19 mouse cellular contexts compared by ENCODE assay signal in the genomic region with DNA sequence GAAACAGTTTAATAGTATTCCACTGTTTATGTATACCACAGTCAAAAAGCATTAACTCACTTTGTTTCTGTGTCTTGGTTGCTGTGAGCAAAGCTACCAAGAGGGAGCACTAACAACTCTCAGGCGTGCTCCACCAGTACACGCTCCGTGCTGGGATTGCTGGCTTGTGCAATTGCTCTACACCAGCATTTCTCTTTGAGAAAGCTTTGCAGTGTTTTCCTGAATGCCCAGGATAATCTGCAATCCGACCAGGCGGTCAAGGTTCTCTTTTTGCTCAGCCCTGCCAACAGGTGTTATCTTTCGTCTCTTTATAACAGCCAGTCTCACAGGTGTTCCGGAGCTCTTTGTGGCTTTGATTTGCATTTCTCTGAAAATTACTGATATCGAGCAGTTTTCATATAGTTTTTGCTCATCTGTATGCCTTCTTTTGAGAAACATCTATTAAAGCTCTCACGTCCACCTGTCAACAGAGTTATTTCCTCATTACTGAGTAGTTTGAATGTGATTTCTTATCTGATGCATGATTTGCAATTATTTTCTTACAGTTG.
"Had no signal": no experiment of that assay in that cellular context is flagged by ENCODE, and none has a peak within 500 bp of the region (broad histone marks: within the 10 kb centered on the region; RNA-seq: fewer than 3 reads in every experiment).

No protein-coding gene starts in this region.

- DNase-seq: kidney, adult 2 months; kidney, postnatal 25 days; left cerebral cortex, postnatal 4 days; lung, adult 2 months; retina, postnatal 1 day; right cerebral cortex, postnatal 25 days; thymus, adult 2 months; thymus, postnatal 14 days; thymus, postnatal 4 days had no signal

- H3K36me3 ChIP-seq: limb, embryonic 12.5 days; limb, embryonic 15.5 days; liver, embryonic 12.5 days; liver, embryonic 15.5 days; midbrain, embryonic 12.5 days; midbrain, embryonic 15.5 days; neural tube, embryonic 12.5 days; neural tube, embryonic 15.5 days had no signal

- H3K4me1 ChIP-seq: limb, embryonic 15.5 days; liver, embryonic 12.5 days; liver, embryonic 15.5 days; neural tube, embryonic 15.5 days had no signal

- H3K9ac ChIP-seq: limb, embryonic 12.5 days; limb, embryonic 15.5 days; liver, embryonic 12.5 days; liver, embryonic 15.5 days; midbrain, embryonic 12.5 days; midbrain, embryonic 15.5 days; neural tube, embryonic 12.5 days; neural tube, embryonic 15.5 days had no signal

- H3K27me3 ChIP-seq: limb, embryonic 12.5 days; liver, embryonic 12.5 days; liver, embryonic 15.5 days; neural tube, embryonic 12.5 days; neural tube, embryonic 15.5 days had no signal

- H3K27ac ChIP-seq: kidney, postnatal 0 days; limb, embryonic 12.5 days; limb, embryonic 15.5 days; liver, embryonic 12.5 days; liver, embryonic 15.5 days; macrophage; midbrain, embryonic 12.5 days; midbrain, embryonic 15.5 days; neural tube, embryonic 12.5 days; neural tube, embryonic 15.5 days had no signal

- H3K9me3 ChIP-seq: limb, embryonic 12.5 days; limb, embryonic 15.5 days; liver, embryonic 12.5 days; liver, embryonic 15.5 days; midbrain, embryonic 12.5 days; midbrain, embryonic 15.5 days; neural tube, embryonic 12.5 days; neural tube, embryonic 15.5 days had no signal

- H3K4me2 ChIP-seq: limb, embryonic 12.5 days; limb, embryonic 15.5 days; liver, embryonic 12.5 days; liver, embryonic 15.5 days; midbrain, embryonic 12.5 days; midbrain, embryonic 15.5 days; neural tube, embryonic 12.5 days; neural tube, embryonic 15.5 days had no signal

- ATAC-seq: liver, embryonic 12.5 days; midbrain, embryonic 15.5 days had no signal

- H3K4me3 ChIP-seq: limb, embryonic 12.5 days; limb, embryonic 15.5 days; liver, embryonic 12.5 days; liver, embryonic 15.5 days; midbrain, embryonic 12.5 days; midbrain, embryonic 15.5 days; neural tube, embryonic 12.5 days; neural tube, embryonic 15.5 days had no signal
